Mouse (Mus musculus): ENCODE measurements at regions not wholly inside any gene's neighbourhood (a gene's known extent, or its start where the extent isn't known, plus 50 kb on each side); places are given as distances from the start of the nearest gene placed in this dataset.

GRCm38 (mm10) chr12:110385801-110386599 is 60.9 kb upstream of the Ppp2r5c start:
- intact Hi-C loops (cut with DNase I) = no loop called here

GRCm38 (mm10) chr12:110387056-110387455 is 59.9 kb upstream of the Ppp2r5c start:
- no peak for DNase-seq
- intact Hi-C loops (cut with DNase I) = no loop called here

More at GRCm38 (mm10) chr12:110385801-110386599, 60.9 kb upstream of the Ppp2r5c start:
- no peak for DNase-seq

- DNase-seq = no peak
- intact Hi-C loops (cut with DNase I) = no loop called here
Measured at GRCm38 (mm10) chr12:110387567-110387966, 59.4 kb upstream of the Ppp2r5c start.

GRCm38 (mm10) chr12:110389439-110389838 is 57.5 kb upstream of the Ppp2r5c start:
- intact Hi-C loops (cut with DNase I) = no loop called here
- DNase-seq = no peak

GRCm38 (mm10) chr12:110391464-110391863 is 55.5 kb upstream of the Ppp2r5c start:
- intact Hi-C loops (cut with DNase I) = no loop called here
- no peak for DNase-seq

- intact Hi-C loops (cut with DNase I) = no loop called here
- DNase-seq = no peak
Measured at GRCm38 (mm10) chr12:110393555-110393954, 53.4 kb upstream of the Ppp2r5c start.

Data from heart, postnatal 10 days (tissue).